Mouse (Mus musculus) central nervous system, embryonic 18 days (tissue): ENCODE data around the gene Olfr1306. TPM values are rescaled to one million over a fixed set of nuclear protein-coding genes. Genes with fewer than 3 reads are reported as not detected.

Experiments used
- polyA plus RNA-seq: library from polyadenylated mRNA; depleted of rRNA; stranded (reverse); fragments of >200 nt; gene quantifications from 2 replicates; pipeline ENCODE4 v1.2.3, GENCODE M21; 2012; rRNA removed

The Olfr1306 gene
- polyA plus RNA-seq = not detected in 2 replicates

GRCm38 (mm10) chr2:111916171-111916570 is at the start of gene Olfr1306:
Olfr1306 (minus strand) TSS chr2:111916271.

GRCm38 (mm10) chr2:111964844-111965243 is 48.8 kb upstream of the Olfr1306 start, which contains the start of gene Olfr1308:
Olfr1308 (minus strand) TSS chr2:111964944.

GRCm38 (mm10) chr2:111949340-111949739 is 33.3 kb upstream of the Olfr1306 start, which contains the start of gene Olfr1307:
Olfr1307 (minus strand) TSS chr2:111949440.

GRCm38 (mm10) chr2:111877049-111877448 is 39.0 kb downstream of the Olfr1306 start, which contains the start of gene Olfr1305:
Olfr1305 (minus strand) TSS chr2:111877149.

Other genes with a start within 250 kb of the Olfr1306 start
- not detected in 2 replicates for gene Olfr1301, start 165.3 kb downstream of the Olfr1306 start, polyA plus RNA-seq
- not detected in 2 replicates for gene Olfr1302, start 138.8 kb downstream of the Olfr1306 start, polyA plus RNA-seq
- gene Olfr1303, start 95.9 kb downstream of the Olfr1306 start, polyA plus RNA-seq = not detected in 2 replicates
- gene Olfr1305, start 39.1 kb downstream of the Olfr1306 start, polyA plus RNA-seq = not detected in 2 replicates
- gene Olfr1307, start 33.2 kb upstream of the Olfr1306 start, polyA plus RNA-seq = not detected in 2 replicates
- gene Olfr1308, start 48.7 kb upstream of the Olfr1306 start, polyA plus RNA-seq = not detected in 2 replicates
- not detected in 2 replicates for gene Olfr1309, start 74.0 kb upstream of the Olfr1306 start, polyA plus RNA-seq
- not detected in 2 replicates for gene Olfr1310, start 96.4 kb upstream of the Olfr1306 start, polyA plus RNA-seq
- not detected in 2 replicates for gene Olfr1311, start 108.1 kb upstream of the Olfr1306 start, polyA plus RNA-seq
- gene Olfr1312, start 134.0 kb upstream of the Olfr1306 start, polyA plus RNA-seq = not detected in 2 replicates
- gene Olfr1313, start 161.6 kb upstream of the Olfr1306 start, polyA plus RNA-seq = not detected in 2 replicates
- gene Olfr1314, start 180.5 kb upstream of the Olfr1306 start, polyA plus RNA-seq = 0.05 TPM in 1 of 2 replicates, not detected in the other
- gene Olfr1315-ps1, start 199.2 kb upstream of the Olfr1306 start, polyA plus RNA-seq = not detected in 2 replicates
- 0.01 TPM in 1 of 2 replicates, not detected in the other for gene Olfr1316, start 218.7 kb upstream of the Olfr1306 start, polyA plus RNA-seq
- not detected in 2 replicates for gene Olfr1317, start 224.1 kb upstream of the Olfr1306 start, polyA plus RNA-seq
- not detected in 2 replicates for gene Olfr1318, start 237.9 kb upstream of the Olfr1306 start, polyA plus RNA-seq